Mouse (Mus musculus) telencephalon, adult 2 months (tissue): ENCODE data around the gene Pde10a.

ENCODE experiments used
- DNase-seq: peaks from one replicate; pipeline ENCODE4 v3.0.0-alpha.2; 2011; ENCODE audit warnings: low read depth, low spot score

The Pde10a gene

DNA sequence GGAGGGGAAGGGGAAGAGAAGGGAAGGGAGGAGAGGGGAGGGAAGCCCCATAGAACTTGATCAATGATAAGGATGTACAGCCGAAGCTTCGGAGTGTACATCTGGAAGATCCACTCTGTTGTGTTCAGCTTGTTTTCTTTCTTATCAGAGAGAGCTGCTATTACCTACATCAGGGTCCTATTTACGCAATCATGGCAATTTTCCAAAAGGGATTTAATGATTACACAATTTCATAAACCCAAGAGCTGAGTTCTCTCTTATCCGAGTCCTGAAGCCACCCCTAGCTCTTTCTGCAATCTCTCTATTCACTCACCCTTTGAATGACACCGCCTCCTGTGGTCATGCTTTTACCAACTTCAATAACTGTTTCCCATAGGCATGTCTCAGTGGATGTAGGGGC, 508.3 kb downstream of the Pde10a start:
- no peak for DNase-seq

DNA sequence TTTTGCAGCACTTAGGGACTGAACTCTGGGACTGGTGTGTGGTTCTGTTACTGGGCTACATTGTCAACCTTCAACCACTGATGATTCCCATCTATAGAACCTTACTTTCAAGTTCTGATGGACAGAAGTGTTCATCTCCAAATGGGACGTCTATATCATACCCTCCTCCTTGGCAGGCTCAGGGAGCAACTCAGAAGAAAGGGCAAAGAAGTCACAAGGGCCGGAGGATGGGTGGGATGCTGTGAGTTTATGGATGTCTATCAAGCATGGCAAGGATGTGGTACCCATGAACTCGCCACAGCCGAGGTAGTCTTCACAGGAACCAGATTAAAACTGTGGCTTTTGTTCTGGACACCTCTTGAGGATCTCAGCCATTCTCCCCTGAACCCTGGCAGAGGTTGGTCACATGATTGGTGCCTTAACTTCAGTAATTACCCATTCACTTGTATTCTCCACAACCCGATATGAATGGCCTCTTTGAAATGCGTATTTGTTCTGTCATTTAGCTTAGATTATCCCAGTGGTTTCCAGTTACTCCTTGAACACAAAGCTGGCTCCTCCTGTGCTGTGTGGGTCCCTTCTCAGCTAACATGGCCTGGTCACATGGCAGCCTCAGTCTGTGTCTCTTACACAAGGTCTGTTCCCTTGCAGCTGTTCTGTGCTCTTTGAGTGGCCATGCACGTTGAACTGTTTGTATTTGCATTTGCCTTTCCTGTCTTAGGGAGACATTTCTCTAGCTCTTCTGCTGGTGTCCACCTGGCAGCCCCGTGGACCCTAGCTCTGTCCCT, 510.6 kb downstream of the Pde10a start:
- DNase-seq = no peak
